Mouse (Mus musculus): ENCODE measurements around the gene Nckap5.

Gene Nckap5

DNA sequence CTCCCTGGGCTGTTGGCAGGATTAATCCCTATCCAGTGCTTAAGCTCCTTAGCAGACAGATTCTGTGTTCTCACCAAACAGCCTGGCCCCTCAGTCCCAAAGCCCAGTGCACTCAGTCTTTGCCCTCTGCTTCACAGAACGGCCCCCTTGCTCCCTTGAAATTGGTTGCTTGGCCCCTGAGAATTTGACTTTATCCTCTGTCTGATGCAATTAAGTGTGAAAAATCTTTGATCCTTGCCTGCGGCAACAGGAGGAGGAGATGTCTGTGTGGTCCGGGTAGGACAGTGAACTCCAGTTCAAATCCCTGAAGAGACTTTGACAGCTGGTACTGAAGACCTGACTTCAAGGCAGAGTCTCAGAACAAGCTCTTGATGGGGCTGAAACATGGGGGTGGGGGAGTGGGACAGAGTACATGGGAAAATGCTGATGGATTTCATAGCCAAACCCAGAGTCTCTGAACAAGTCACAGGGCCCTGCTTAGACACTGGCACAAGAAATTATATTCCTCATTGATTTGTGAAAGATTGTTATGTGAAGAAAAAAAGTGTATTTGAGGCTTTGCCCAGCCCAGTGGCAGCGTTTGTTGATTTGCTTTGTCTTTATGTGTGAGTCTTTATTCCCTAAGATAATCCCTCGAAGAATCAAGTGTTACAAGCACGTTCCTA, 65.0 kb downstream of the Nckap5 start:
- DNase-seq: no peak

DNA sequence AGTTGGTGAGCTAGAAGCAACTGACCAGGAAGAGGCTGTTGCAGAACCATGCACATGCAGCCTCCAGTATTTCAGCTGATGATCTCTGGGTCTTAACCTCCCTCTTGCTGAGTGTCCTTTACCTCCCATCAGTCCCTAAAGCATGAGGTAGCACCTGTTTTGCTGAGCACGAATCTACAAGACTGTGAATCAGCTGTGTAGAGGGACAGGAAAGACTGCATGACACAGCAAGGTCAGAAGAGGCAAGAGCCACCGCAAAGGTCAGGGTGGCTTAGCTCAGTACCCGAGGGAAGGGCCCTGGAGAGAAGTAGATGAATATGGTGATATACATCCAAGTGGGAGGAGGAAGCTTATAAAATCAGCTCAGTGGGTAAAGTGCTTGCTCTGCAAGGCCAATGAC, 66.4 kb downstream of the Nckap5 start:
- no peak for DNase-seq

DNA sequence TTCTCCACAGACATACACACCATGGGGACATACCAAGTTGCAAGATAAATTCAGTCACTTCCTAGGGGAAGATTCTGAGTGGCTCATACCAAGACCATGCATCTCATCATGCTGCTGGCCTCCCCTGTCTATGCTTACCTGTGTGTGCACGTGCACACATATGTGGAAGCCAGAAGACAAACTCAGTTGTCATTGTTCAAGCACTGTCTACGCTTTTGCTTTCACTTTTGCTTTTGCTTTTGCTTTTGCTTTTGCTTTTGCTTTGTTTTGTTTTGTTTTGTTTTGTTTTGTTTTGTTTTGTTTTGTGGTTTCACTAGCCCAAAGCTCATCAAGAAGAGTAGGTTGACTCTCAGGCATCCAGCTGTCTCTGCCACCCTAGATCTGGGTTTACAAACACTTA, 67.4 kb downstream of the Nckap5 start:
- no peak for DNase-seq

DNA sequence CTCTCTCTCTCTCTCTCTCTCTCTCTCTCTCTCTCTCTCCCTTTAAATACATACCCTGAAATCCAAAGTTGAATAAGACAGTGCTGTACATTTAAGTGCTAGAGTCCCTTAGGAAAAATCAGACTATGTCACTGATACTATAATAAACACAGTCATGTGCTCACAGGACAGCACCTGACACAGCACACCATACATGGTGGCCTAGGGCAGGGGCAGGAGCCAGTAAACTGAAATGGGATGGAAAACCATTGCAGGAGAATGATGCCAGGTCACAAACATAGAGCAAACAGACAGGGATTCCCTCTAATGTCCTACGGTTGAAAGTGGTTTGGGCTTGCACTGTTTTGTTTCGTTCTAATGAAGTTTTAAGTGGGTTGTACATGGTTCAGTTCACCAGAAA, 70.2 kb downstream of the Nckap5 start:
- DNase-seq: no peak

DNA sequence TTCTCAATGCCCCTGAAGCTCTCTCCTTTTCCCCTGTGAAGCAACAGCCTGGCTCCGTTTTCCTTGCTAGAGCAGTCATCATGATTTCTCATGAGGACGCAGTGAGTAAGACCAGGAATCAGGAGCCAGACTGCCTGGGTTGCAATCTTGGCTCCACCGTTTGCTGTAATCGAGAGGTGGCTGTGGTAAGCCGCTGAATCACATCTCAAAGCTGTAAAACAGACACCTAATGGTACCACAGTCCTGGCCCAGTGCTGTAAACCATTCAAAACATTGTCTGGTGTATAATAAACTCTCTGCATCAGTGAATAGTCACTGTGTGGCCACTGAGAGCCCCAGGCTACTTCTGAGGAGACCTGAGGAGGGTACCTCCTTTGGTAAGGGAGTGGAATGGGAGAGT, 74.9 kb downstream of the Nckap5 start:
- no peak for DNase-seq

DNA sequence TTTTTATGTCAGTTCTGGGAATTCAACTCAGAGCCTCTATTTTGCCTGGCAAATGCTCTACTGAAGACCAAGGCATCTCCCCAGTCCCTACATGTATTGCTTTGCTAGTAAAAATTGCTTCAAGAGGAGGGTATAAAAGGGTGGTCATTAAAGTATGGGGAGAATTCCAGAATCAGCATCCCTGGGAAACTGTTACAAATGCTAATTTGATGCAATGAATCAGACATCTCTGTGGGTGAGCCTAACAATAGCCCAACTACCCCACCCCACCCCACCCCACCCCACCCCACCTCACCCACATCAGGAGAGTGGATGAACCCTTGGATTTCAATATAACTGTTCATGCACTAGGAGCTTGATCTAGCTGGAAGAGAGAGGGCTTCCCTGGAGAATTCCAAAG, 77.0 kb downstream of the Nckap5 start:
- DNase-seq: no peak

DNA sequence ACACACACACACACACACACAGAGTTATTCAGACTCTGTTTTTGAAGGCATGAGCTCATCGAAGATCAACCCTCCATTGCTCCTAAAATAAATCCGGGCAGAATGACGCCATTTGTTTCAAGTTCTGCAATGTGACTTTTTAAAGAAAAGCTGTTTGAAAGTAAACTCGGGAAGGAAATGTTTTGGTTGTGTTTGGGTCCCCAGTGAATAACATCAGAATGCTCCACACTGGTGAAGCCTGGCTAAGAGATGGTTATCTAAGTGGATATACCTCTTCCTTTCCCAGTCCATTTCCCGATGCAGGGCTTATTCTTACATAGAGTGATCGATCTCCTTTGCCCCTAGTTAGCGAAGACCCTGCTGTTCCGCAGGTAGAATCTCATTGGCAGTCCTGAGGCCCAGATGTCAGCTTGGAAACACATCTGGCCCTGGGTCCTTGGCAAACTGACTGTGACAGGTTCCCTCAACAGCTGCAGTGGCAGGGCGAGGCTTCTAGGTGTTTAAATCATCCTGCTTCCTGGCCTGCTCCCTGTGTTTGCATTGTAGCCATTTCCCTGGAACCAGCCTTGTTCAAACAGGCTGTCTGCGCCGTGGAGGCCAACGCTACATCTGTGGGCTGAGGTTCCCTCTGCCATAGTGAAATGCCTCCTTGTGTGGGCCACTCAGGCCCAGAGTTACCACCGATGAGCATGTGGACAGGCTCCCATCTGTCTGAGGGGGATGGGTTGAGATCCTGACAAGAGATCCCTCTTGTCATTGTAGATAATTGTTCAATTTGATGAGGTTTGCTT, 78.2 kb downstream of the Nckap5 start:
- DNase-seq: no peak

DNA sequence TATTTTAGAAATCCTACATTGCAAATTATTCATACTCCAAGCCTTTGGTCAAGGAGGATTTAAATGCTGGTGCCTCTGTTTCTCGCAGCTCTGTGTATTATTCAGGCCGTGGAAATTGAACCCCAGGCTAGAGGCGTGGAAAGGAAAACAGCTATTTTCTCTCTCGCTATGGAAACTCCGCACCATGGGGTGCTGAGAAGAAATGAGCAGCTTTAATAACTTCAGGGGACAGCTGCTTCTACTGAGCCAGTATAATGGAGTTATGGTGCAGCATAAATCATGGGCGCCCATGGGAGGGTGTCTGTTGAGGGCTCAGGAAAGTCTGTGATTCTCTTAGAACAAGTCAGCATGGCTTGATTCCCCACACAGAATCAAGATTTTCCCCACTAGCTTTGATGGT, 79.5 kb downstream of the Nckap5 start:
- no peak for DNase-seq

DNA sequence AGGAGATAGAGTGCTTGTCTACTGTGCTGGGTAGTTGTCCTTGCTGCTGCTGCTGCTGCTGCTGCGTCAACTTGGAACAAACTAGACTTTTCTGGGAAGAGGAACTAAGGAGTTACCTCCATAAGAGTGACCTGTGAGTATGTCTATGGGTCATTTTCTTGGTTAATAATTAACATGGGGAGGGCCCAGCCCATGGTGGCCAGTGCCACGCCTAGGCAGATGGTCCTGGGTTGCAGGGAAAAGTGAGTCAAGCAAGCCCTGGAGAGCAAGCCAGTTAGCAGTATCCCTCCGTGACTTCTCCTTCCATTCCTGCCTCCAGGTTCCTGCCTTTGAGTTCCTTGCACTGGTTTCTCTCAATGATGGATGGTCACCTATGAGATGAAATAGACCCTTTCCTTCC, 80.4 kb downstream of the Nckap5 start:
- DNase-seq: no peak

DNA sequence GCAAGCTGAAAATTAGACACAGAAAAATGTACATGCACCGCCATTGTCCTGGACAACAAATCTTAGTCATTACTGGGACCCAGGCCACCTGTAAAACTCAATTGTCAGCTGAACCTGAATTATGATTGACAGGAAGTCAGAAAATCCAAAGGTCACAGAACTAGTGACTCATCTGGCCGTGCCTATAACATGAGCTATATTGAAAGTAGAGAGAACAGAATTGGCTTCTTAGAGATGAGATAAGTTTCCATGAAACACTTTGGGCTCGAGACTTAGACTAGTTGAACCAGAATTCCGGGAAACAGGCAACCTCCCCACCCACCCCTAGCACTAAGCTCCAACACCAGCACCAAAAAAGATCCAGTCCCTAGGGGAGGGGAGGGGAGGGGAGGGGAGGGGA, 82.7 kb downstream of the Nckap5 start:
- no peak for DNase-seq

DNA sequence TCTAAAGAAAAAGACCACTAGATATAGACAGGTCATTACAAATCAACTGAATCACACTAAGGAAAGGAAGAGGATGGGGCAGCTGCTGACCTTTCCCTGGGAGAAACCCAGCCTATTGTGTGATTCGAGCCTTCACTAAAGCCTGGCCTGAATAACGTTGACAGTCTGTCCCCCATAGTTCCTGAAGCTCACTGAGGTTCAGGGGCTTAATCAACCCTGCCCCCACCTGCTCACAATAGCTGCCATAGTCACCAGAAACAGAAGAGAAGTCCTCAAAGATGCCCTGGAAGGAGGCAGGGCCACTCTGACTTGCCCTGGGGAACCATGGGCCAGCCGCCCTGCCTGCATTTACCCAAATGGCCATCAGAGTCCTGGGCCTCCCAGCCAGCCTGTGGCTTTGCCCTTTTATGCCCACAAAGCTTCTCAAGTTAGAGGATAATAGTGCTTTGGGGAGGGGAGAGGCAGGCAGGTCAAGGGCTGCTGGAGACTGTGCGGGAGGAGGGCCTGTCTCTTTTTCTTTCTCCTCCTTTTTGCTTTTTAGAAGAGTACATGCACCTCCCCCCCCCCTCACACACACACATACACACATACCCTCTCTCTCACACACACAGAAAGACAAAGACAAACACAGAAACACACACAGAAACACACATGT, 85.0 kb downstream of the Nckap5 start:
- no peak for DNase-seq

DNA sequence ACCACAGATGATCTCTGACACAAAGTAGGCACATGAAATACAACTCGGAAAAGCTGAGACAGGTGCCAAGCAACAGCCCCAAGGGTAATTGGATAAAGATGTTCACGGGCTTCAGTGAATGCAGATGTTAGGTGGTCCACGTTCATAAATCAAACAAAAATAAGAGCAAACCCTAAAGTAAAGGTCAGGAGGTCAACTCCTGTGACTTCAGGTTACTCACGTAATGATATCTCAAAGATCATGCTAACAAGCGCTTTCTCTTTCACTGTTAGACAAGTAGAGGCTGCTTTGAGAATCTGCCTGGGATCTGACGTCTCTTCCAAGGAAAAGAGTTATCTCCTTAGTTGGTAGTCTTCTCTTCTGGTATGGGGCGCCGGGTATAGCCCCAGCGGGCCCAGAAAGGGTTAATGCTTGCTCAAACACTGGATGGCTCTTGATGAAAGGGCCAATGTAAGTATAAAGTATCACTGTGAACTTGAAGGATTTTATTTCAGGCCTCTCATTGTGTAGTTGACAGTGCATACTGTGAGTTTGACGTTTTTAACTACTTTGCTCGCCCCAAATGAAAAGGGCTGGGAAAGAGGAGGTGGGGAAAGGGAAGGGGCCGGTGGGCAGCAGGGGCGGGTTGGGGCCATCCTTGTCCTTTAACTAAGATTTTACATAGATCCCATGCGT, 85.8 kb downstream of the Nckap5 start:
- no peak for DNase-seq

DNA sequence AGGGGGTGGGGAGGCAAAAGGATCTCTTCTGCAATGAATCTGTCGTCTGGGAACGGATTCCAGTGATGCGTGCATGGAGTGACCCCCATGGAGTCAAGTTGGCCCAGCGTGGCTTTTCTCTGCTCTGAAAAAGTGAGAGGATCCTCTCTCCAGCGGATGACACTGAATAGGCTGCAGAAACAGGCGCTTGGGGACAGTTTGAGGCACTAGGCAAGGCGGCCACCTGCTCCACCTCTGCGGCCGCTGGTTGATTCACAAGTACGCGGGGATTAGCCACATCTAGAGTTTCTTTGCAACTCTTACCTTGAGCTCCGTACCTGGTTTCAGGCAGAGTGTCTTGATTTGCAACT, 92.3 kb downstream of the Nckap5 start:
- no peak for DNase-seq

DNA sequence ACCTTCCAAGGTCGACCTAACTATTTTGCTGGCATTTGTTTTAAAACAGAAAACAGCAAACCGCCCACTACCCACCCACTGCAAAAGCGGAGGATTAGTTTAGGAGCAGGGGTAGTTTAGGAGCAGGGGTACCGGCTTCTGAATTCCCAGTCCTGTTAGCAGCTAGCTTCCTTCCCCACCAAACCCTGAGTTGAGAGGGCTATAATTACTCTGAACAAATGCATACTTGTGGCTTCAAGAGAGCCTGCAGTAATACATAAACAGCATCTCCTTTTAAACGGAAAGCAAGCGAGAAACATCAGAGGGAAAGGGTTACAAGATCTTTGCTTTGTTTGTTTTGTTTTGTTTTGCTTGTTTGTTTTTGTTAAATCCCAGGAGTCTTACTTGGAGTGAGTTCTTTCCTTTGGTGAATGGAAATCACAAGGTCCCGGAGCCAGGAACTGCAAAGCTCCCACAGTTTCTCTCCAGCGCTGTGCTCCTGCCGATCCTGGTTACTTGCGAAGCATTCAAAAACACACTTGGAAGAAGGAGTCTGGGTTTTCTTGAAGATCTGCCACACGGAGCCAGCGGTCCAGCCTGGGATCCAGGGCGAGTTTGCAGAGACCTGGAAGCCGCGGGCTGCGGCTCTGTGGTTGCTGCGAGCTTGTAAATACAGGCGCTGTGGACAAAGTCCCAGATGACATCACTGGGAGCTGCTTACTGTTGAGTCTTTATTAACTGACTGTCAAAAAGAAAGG, 92.9 kb downstream of the Nckap5 start:
- no peak for DNase-seq

DNA sequence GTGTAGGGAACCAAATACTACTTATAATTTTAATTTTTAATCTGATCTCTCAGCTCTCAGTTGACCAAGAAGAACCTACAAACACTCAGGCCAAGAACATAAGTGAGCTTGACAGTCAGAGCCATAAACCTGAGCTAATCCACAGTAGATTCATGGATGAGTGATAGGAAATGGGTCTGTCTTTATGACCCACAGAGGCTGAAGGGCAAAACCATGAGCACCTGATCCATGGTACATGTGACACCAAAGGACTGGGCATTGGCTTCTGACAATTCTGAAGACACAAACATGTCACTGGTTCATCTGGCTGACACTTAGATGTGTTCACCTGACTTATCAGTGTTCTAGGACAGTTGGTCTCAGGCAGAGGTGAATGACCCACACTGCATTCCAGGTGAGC, 98.9 kb downstream of the Nckap5 start:
- no peak for DNase-seq

DNA sequence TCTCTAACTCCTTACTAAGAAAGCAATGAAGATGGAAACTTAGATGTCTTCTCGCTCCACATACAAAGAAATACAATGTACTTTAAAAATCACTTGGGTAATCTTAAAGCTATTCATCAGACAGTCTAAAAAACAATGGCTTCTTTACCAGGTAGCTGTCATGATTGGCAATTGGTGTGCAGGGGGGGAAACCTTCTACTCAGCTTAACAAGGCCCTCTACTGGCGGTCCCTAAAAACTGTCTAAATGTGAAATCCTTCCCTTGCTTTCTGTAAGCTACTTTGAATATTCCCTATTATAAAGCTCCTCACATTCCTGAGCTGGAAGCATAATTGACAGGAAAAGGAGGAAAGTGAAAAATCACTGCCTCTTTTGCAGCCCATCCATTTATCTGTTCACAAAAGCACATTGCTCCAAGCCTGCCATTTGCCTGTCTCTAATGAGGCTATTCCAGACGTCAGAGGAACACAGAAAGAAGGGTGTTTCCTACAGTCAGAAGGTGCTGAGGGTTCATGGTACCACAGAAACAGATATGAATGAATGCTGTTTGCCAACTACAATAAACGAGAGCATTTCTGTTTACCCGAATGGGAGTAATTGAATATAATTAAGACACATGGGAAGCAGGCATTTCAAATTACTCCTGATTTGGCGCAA, 104.1 kb downstream of the Nckap5 start:
- no peak for DNase-seq

DNA sequence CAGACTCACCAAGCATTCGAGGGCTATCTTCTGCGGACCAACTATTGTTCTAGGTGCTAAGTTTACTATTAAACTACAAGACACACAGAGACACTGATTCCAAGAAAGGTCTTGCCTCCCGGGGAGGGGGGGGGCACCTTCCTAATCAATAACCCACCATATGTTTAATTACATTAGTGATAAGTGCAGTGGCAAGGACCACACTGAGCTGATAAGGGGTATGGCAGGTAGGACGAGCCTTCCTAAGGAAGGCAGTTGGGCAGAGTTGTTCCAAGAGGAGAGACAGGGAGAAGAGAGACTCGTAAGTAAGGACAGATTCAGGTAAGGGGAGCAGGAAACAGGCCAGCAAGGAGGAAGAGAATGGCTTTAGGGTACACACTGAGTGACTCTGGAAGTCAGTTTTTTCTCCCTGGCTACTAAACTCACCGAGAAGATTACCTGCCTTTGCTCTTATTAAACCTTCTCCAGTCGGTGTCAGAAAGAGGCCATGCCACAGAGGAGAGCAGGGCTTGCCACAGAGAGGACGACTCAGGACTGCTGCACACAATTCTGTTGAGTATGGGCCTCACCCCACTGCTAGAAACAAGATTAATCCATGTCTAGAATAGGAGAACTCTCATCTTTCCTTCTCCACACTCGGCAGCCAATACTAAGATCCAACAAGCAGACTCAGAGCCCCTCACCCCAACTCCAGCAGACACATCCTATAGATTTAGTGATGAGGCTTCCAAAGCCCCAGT, 104.8 kb downstream of the Nckap5 start:
- no peak for DNase-seq

DNA sequence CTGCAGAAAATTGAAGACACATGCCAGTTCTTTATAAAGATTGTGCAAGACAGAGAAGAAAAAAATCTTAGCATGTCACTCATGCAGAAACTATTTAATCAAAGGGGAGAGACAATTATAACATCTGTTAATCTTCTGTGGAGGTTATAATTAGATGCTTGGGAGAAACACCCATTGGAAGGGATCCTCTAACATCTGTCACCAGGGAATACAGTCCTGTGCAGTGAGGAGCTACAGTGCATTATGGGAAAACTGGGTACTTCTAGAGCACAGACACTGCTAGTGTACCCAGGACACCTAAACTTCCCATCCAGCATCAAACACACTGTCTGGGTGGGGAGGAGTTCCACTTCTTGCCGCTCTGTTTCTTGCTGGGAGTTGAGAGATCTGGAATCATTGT, 108.7 kb downstream of the Nckap5 start:
- DNase-seq: no peak

DNA sequence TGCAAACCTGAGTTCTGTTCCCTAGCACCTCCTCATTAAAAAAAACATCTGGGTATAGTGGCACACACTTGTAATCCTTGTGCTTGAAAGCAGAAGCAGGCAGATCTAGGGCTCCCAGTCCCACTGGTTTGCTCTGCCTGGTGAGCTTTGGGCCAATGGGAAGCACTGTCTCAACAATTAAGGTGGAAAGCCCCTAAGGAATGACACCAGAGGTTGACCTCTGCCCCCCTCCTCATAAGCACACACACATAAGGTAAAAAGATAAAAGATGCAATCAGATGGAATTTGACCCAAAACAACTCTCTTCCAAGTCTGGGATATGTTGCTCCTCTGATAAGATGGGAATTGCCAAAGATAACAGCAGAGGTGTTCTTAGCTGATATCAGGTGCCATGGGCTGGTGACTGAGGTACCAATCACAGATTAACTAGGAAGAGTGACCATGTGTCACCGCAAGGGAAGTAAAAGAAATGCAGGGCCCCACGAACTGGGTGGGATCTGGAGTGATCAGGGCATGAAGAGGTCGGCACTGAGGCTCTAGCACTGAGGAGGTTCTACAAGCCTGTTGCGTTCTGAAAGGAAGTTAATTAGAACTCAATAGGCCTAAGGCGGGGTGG, 110.8 kb downstream of the Nckap5 start:
- no peak for DNase-seq

DNA sequence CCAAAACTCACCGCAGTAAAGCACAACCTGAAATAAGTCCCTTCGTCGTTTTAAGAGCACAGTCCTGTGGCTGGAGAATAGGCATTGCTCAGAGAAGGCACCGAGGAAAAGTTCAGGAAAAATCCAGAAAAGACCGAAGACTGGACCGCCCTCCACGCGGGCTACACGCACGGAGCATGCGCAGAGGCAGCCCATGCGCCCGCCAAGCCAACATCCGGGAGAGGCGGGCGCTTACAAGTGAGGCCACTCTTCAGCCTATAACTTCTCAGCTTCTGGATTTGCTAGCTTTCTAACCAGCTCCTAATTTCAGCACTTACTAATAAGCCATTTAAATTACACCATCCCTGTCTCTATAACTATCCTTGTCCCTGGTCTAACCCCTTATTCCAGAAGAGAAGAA, 124.0 kb downstream of the Nckap5 start:
- no peak for DNase-seq

DNA sequence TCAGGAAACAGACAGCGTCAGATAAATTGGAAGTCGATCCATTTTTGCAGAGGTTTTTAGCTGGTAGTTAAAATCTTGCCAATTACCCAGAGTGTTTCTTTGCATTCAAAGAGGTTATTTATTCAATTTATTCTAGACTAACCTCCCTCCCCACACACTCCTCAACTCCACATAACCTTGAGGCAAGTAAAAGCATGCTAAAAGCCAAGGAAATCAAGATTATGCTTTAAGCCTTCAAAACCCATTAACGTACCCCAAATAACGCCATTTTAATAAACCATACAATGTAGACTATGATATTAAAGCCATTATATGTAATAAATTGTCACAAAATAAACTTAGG, 129.7 kb downstream of the Nckap5 start:
- no peak for DNase-seq

All from thymus, adult 18-20 months (tissue).